Mouse (Mus musculus) NIH3T3 (cell line): Measurements from ENCODE around the gene Fbxo9.
A peak's percentile ranks its signal among the peaks of the same experiment; 100 is the strongest.
"Not testable (repeated sequence)": the region's sequence is repeated elsewhere in the genome, so short reads cannot be mapped to it uniquely, and the experiment has no call there.

Experiments used
- DNase-seq: peaks from one replicate; pipeline ENCODE4 v3.0.0-alpha.2; 2012; ENCODE audit warnings: low read depth

Gene Fbxo9

GRCm38 (mm10) chr9:78108796-78109239, at the start of gene Fbxo9, which contains the start of gene Ick:
Gene Fbxo9 (minus strand): TSS chr9:78109065.
Gene Ick (plus strand): TSS chr9:78109192.
- DNase-seq = peak; percentile 94

GRCm38 (mm10) chr9:78157221-78157620, 48.4 kb upstream of the Fbxo9 start:
- DNase-seq = no peak

- DNase-seq = no peak
These were observed 45.5 kb upstream of the Fbxo9 start for GRCm38 (mm10) chr9:78154211-78154977.

GRCm38 (mm10) chr9:78149770-78150169, 40.9 kb upstream of the Fbxo9 start:
- DNase-seq = not testable (repeated sequence)

GRCm38 (mm10) chr9:78148149-78148548, 39.3 kb upstream of the Fbxo9 start:
- no peak for DNase-seq

GRCm38 (mm10) chr9:78146627-78147026, 37.8 kb upstream of the Fbxo9 start:
- peak; percentile 38 for DNase-seq

- no peak for DNase-seq
These were observed 37.2 kb upstream of the Fbxo9 start for GRCm38 (mm10) chr9:78146099-78146498.

- peak; percentile 45 for DNase-seq
These were observed 30.6 kb upstream of the Fbxo9 start for GRCm38 (mm10) chr9:78139463-78139862.

GRCm38 (mm10) chr9:78138044-78138676, 29.3 kb upstream of the Fbxo9 start:
- DNase-seq = peak; percentile 40

GRCm38 (mm10) chr9:78135658-78136057, 26.8 kb upstream of the Fbxo9 start:
- DNase-seq = no peak

GRCm38 (mm10) chr9:78126643-78127042, 17.8 kb upstream of the Fbxo9 start:
- no peak for DNase-seq

GRCm38 (mm10) chr9:78126007-78126406, 17.1 kb upstream of the Fbxo9 start:
- DNase-seq = no peak

GRCm38 (mm10) chr9:78124297-78124696, 15.4 kb upstream of the Fbxo9 start:
- DNase-seq = no peak

- DNase-seq = no peak
These were observed 14.3 kb upstream of the Fbxo9 start for GRCm38 (mm10) chr9:78122939-78123712.

GRCm38 (mm10) chr9:78121985-78122384, 13.1 kb upstream of the Fbxo9 start:
- DNase-seq = no peak

- no peak for DNase-seq
These were observed 12.5 kb upstream of the Fbxo9 start for GRCm38 (mm10) chr9:78121358-78121757.

GRCm38 (mm10) chr9:78117690-78118089, 8.8 kb upstream of the Fbxo9 start:
- no peak for DNase-seq

GRCm38 (mm10) chr9:78115746-78116145, 6.9 kb upstream of the Fbxo9 start:
- peak; percentile 19 for DNase-seq

- peak; percentile 31 for DNase-seq
These were observed 4.6 kb upstream of the Fbxo9 start for GRCm38 (mm10) chr9:78113538-78113885.

GRCm38 (mm10) chr9:78112770-78113537, 4.1 kb upstream of the Fbxo9 start:
- DNase-seq = peak; percentile 91

- peak; percentile 60 for DNase-seq
These were observed 2.6 kb upstream of the Fbxo9 start for GRCm38 (mm10) chr9:78111456-78111855.

- DNase-seq = peak; percentile 12
These were observed 791 bp upstream of the Fbxo9 start for GRCm38 (mm10) chr9:78109656-78110055.
